Mouse (Mus musculus): ENCODE data around the gene Nfat5. TPM values are rescaled to one million over a fixed set of nuclear protein-coding genes. Genes with fewer than 3 reads are reported as not detected.

Gene Nfat5
- polyA plus RNA-seq, 1 experiment from 2014 or later: 9.1 TPM

GRCm38 (mm10) chr8:107292119-107292927 lies 947 bp upstream of the Nfat5 start:
- DNase-seq (ENCODE audit: low spot score): peak; percentile 9

DNA sequence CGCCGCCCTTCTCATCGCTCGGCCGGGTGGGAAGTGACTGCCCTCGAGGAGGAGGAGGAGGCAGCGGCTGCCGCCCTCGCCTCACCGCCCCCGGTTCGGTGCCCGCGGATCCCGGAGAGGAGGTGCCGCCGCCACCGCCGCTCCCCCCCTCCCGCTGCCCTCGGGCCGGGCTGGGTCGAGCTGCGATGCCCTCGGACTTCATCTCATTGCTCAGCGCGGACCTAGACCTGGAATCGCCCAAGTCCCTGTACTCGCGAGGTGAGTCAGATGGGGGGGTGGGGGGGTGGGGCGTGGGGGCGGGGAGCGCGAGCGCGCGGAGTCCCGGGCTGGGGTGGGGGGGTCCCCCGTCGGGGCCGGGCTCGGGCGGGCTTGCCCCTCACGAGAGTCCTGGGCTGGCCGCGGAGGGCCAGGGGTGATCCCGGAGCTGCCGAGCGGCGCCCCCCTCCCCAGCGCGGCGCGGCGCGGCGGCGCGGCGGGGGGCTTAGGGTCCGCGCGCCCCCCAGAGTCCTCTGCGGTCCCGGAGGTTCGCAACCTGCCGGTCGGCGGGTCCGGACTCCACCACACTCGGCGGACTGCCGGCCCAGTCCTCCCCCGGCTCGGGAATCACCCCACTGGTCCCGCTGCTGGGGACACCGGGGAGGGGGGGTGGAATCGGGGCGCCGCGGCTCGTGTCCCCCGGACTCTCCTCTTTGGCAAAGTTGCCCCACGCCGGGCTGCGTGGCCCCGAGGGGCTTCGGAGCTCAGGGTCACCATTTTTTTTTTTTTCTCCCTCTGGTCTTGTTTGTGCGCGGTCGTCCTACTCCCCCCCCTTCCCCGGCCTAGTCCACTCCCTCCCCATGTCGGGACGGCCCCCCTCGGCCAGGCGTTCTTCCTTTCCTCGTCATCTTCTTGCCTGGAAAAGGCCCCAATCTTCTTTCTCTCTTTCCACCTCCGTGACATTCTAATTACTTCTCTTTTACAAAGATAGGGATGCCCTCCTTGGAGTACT lies 665 bp downstream of the Nfat5 start:
- peak; percentile 5 for DNase-seq (ENCODE audit: low spot score)

- no peak for DNase-seq (ENCODE audit: low spot score)
These were observed 2.2 kb downstream of the Nfat5 start for GRCm38 (mm10) chr8:107295450-107295849.

- no peak for DNase-seq (ENCODE audit: low spot score)
These were observed 18.6 kb downstream of the Nfat5 start for GRCm38 (mm10) chr8:107311876-107312275.

GRCm38 (mm10) chr8:107324142-107324541 lies 30.9 kb downstream of the Nfat5 start:
- peak; percentile 92 for DNase-seq (ENCODE audit: low spot score)

GRCm38 (mm10) chr8:107329595-107329994 lies 36.3 kb downstream of the Nfat5 start:
- peak; percentile 8 for DNase-seq (ENCODE audit: low spot score)

GRCm38 (mm10) chr8:107336480-107336879 lies 43.2 kb downstream of the Nfat5 start:
- DNase-seq (ENCODE audit: low spot score): no peak

DNA sequence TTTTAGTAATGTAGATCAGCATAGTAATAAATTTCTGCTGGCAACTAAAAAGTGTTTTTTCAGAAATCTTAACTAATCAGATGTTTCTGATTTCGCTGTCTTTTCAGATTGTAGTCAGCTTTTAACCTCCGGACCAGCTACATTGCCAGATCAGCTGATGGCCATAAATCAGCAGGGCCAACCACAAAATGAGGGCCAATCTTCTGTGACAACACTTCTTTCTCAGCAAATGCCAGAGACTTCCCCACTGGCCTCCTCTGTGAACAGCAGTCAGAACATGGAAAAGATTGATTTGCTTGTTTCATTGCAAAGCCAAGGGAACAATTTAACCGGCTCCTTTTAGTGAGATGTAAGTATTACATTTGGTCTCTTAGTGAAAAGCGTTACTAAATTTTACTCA lies 77.0 kb downstream of the Nfat5 start:
- no peak for DNase-seq (ENCODE audit: low spot score)

- DNase-seq (ENCODE audit: low spot score): no peak
These were observed 84.1 kb downstream of the Nfat5 start for GRCm38 (mm10) chr8:107377346-107377745.

DNA sequence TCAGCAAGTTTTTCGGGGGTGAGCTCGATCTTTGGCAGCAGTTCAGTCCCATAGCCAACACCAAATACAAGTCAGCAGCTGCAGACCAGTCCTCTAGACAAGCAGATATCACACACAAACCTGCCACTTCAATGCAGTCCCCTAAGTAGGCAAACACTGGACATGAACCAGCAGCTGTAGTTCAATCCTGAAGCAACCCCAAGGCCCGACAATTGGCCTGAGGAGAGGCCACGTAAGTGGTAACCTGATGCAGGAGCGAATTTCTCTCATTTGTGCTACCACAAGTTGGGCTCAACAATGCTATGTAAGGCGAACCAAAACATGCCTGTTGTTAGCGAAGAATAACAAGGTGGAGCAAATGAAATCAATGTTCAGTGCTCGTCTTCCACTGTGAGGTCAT lies 87.5 kb downstream of the Nfat5 start:
- no peak for DNase-seq (ENCODE audit: low spot score)

- DNase-seq (ENCODE audit: low spot score): no peak
These were observed 88.4 kb downstream of the Nfat5 start for GRCm38 (mm10) chr8:107381666-107382065.

DNA sequence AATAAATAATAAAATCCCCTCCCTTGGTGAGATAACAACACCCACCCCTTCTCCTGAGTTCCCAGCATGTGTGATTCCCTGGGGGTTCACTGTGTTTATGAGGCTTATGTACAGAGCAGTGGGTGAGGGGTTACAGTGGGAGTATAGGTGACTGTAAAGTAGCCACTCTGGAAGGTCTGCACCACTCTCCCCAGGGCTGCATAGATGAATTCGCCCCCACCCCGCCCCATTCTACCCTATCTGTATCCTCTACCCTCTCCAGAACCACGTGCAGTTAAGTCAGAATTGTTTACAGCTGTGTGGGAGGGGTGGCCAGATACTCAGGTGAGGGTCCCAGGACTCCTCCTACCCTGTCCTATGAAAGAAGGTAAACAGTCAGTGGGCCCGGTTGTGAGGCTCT lies 89.6 kb downstream of the Nfat5 start:
- no peak for DNase-seq (ENCODE audit: low spot score)

DNA sequence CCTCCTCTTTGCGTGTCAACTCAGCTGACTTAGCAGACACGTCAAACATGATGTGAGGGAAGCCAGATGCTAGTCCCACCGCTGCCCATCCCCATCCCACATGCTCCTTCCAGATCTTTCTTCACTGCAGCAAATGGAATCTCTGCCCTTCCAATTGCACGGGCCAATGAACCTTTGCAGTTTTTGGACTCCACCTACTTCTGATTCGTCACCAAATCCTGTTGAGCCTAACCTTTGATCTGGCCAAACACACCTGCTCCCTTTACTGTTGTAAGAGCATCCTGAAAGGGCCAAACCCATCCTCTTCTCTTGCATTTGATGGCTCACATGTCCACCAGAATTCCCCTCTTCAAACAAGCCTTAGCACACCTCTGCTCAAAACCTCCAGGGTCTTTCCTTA lies 91.4 kb downstream of the Nfat5 start:
- DNase-seq (ENCODE audit: low spot score): no peak

DNA sequence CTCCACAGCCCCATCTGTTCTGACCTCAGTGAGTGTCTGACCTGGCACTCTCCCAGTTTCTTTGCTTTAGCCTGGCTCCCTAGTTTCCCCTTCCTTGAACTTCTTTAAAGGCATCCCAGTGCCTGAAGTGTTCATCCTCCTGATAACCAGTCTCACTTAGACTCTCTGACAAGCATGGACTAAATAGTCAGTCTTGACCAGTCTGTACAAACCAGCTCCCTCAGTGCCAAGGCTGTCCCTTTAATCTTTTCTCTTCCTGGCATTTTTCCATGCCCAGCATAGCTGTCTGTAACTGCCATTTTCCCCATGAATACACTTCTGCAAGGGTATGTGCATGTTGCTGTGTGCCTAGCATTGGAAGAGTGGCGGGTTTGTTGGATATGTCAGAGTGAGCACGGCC lies 91.8 kb downstream of the Nfat5 start:
- no peak for DNase-seq (ENCODE audit: low spot score)

DNA sequence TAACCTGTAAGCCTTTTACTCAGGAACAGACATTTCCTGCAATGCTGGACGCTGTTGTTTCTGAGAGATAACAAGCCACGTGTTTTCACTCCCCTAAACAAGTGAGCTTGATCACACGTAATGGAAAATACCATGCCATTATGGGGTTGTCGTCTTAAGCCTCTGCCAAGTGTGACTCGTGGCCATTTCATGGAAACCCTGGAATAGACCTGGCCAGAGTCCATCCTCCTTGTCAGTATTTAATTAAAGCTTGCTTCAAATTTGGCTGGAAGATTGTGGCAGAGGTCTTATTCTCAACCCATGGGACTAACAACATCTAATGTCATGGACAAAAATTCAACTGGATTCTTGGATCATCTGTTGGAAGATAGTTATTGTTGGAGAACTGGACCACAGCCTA lies 92.9 kb downstream of the Nfat5 start:
- no peak for DNase-seq (ENCODE audit: low spot score)

GRCm38 (mm10) chr8:107386642-107387041 lies 93.4 kb downstream of the Nfat5 start:
- DNase-seq (ENCODE audit: low spot score): peak; percentile 62

DNA sequence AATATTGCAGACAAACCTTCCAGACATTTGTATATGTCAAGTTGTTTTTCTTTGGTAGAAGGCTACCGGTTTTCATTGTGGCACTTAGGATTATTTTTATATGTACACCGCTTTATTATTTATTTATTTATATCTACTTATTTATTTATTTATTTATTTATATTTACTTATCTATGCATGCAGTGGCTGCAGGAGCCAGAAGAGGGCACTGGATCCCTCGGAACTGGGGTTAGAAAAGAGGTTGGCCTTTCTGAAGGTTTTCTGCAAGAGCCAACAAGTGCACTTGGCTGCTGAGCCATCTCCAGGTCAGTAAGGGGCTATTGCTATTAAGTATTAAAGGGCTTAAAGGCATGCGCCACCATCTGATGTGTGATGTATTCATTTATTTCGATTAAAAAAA lies 94.6 kb downstream of the Nfat5 start:
- no peak for DNase-seq (ENCODE audit: low spot score)

DNA sequence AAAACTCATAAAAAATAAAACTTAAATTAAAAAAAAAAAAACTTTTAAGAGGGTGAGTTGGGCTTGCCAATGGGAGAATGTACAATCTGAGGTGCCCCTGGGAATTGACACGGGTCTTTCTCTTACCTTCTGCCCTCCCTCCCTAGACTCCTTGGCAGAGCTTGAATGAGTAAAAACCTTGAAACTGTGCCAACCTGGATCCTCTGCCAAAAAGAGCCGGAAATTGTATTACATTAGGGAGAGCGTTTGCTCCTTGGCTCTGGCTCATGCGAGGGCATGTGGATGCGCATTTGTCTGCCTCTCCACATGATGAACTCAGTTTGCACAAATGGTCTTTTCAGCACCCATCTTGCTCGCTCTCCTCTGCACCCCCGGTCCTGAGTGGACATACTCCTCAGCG lies 96.3 kb downstream of the Nfat5 start:
- no peak for DNase-seq (ENCODE audit: low spot score)

- no peak for DNase-seq (ENCODE audit: low spot score)
These were observed 97.3 kb downstream of the Nfat5 start for GRCm38 (mm10) chr8:107390476-107391135.

DNA sequence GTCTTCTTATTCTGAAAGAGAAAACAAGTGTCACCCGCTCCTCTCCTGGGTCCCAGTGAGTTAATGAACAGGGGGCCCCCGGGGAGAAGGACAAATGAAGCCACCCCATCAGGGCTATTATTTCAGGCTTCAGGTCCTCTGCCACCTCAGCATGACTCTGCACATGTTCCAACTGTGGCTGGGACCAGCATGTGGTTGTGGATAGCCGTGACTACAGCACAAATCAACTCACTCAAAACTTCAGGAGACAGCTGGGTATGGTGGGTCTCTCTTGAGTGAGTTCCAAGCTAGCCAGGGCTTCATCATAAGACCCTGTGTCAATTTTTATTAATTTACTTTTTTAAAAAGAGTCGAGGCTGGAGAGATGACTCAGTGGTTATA lies 97.9 kb downstream of the Nfat5 start:
- DNase-seq (ENCODE audit: low spot score): no peak

GRCm38 (mm10) chr8:107395397-107395796 lies 102.1 kb downstream of the Nfat5 start:
- DNase-seq (ENCODE audit: low spot score): no peak

Data from thymus, postnatal 0 days (tissue).